Mouse (Mus musculus) bone marrow, adult 2 months (tissue): ENCODE results near the gene Ptpn12.

ENCODE experiments used
- CTCF ChIP-seq: fragments of 200-500 bp; IDR thresholded peaks from 2 replicates; pipeline ENCODE4 v1.5.1; 2011; ENCODE audit warnings: low read length, control low read depth; ENCODE audit not compliant: control insufficient read depth, insufficient read depth
- POLR2A ChIP-seq: fragments of 200-500 bp; IDR thresholded peaks from 2 replicates; pipeline ENCODE4 v1.6.1; 2011; ENCODE audit warnings: low read depth, mild to moderate bottlenecking, control low read depth, low read length, borderline replicate concordance; ENCODE audit not compliant: control insufficient read depth

GRCm38 (mm10) chr5:20967942-20968341 lies 87.8 kb downstream of the Ptpn12 start:
- no peak for TF ChIP-seq CTCF
- TF ChIP-seq POLR2A: no peak
